Mouse (Mus musculus) embryonic facial prominence, embryonic 11.5 days (tissue): ENCODE measurements around the gene Anapc15. TPM values are rescaled to one million over a fixed set of nuclear protein-coding genes. Genes with fewer than 3 reads are reported as not detected.

Source experiments
- ATAC-seq: fragments of 200-750 bp; cut with Nextera tagmentation; replicated peaks from 2 replicates; pipeline ENCODE4 v1.8.0; 2017; ENCODE audit warnings: low read depth; ENCODE audit not compliant: insufficient number of reproducible peaks, low FRiP score, low TSS enrichment
- DNase-seq: peaks from one replicate; pipeline ENCODE4 v3.0.0-alpha.2; 2015; ENCODE audit warnings: low spot score
- H3K27ac ChIP-seq: fragments of 300-500 bp; sonication (generic); replicated peaks from 2 replicates; pipeline ENCODE4 v1.5.1; 2014; ENCODE audit warnings: mild to moderate bottlenecking, low read depth, low read length, control low read depth
- H3K27me3 ChIP-seq: fragments of 300-500 bp; sonication (generic); 2 replicates; pipeline ENCODE4 v1.6.1; 2014; ENCODE audit warnings: mild to moderate bottlenecking, low read length, moderate library complexity, mixed read lengths; ENCODE audit not compliant: control insufficient read depth, insufficient read depth
- H3K36me3 ChIP-seq: fragments of 300-500 bp; sonication (generic); replicated peaks from 2 replicates; pipeline ENCODE4 v1.6.1; 2014; ENCODE audit warnings: low read depth, mild to moderate bottlenecking, low read length, moderate library complexity, mixed read lengths; ENCODE audit not compliant: control insufficient read depth, insufficient read depth
- H3K4me1 ChIP-seq: fragments of 300-500 bp; sonication (generic); 2 replicates; pipeline ENCODE4 v1.6.1; 2014; ENCODE audit warnings: low read length, mixed read lengths; ENCODE audit not compliant: control insufficient read depth, insufficient read depth
- H3K4me2 ChIP-seq: fragments of 300-500 bp; sonication (generic); 2 replicates; pipeline ENCODE4 v1.6.1; 2014; ENCODE audit warnings: low read depth, mild to moderate bottlenecking, control low read depth, low read length, moderate library complexity
- H3K4me3 ChIP-seq: fragments of 300-500 bp; sonication (generic); 2 replicates; pipeline ENCODE4 v1.5.1; 2014; ENCODE audit warnings: low read depth, low read length, control low read depth
- H3K9ac ChIP-seq: fragments of 300-500 bp; sonication (generic); replicated peaks from 2 replicates; pipeline ENCODE4 v1.6.1; 2014; ENCODE audit warnings: mild to moderate bottlenecking, control low read depth, low read length
- H3K9me3 ChIP-seq: fragments of 300-500 bp; sonication (generic); replicated peaks from 2 replicates; pipeline ENCODE4 v1.6.1; 2016; ENCODE audit warnings: mild to moderate bottlenecking, low read length, inconsistent platforms, mixed read lengths; ENCODE audit not compliant: control insufficient read depth
- WGBS: fragments of 180-500 bp; shearing (Covaris S2); extraction: QIAGEN DNeasy Blood & Tissue Kit; methylation state at CpG from one replicate; pipeline ENCODE4 v1.1.7; 2014; 5-methylcytosine and 5-hydroxymethylcytosine counted together
- polyA plus RNA-seq: library from polyadenylated mRNA; unstranded; fragments of >200 nt; fragmentation: Nextera tagmentation; extraction: Ambion mirVana; gene quantifications from 2 replicates; pipeline ENCODE4 v1.2.1, GENCODE M21; 2014

The Anapc15 gene
- polyA plus RNA-seq, 1 experiment from 2014 or later, result 92.7 TPM

DNA sequence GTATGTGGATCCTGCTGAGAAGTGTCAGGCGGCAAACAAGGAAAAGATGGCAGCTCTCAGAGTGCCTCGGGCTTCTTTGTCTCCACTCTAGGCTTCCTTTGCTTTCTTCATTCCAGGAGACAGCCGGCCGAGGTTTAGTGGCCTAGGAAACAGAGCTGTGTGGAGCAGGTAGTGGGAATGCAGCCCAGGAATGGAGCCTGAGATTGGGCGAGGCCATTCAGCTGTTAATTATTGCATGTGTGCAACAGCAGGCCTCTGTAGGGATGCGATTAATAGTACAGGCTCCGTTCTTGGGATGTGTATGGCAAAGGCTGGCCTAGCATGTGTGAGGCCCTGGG, 5.6 kb downstream of the Anapc15 start:
- H3K4me1 ChIP-seq, result no peaks in the 10 kb centered on the region
- no peak for ATAC-seq
- no peaks in the 10 kb centered on the region for H3K36me3 ChIP-seq
- H3K4me2 ChIP-seq, result no peak overlapping the region
- DNase-seq, result no peak
- no peaks in the 10 kb centered on the region for H3K9me3 ChIP-seq
- no peak overlapping the region for H3K27ac ChIP-seq
- no peak overlapping the region; the same call in 1 of the 2 replicates for H3K9ac ChIP-seq
- H3K27me3 ChIP-seq, result no peaks in the 10 kb centered on the region
- no peak overlapping the region for H3K4me3 ChIP-seq
- WGBS, result 59% methylated on average over 7 of the region's 7 CpGs

DNA sequence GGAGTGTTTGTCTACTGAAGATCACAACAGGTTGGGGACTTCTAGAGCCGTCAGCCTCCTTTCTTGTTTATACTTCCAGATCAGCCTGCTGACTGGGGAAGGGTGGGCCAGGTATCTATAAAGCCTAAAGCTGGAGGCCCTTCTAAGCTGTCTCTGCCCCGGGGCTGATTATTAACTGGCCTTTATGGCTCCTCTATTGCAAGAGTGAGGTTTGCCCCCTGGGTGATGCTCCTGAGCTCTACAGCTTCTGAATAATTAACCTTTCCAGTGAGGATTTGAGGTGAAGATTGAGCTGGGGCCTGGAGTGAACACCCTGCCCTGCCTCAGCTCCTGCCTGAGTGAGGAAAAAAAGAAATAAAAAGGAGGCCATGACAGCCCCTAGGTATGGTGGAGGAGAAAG, 7.1 kb downstream of the Anapc15 start, which contains the start of gene Folr1:
Gene Folr1, minus strand, starts transcription at position 160 of the 400 bp plus-strand sequence.
- DNase-seq, result no peak
- no peaks in the 10 kb centered on the region for H3K36me3 ChIP-seq
- no peaks in the 10 kb centered on the region for H3K27me3 ChIP-seq
- H3K9ac ChIP-seq, result no peak within 1 kb of the TSS
- no peak within 1 kb of the TSS for H3K4me2 ChIP-seq
- H3K4me1 ChIP-seq, result no peaks in the 10 kb centered on the region
- H3K4me3 ChIP-seq, result no peak within 1 kb of the TSS
- WGBS, result 74% methylated on average over 2 of the region's 2 CpGs
- no peak for ATAC-seq
- H3K27ac ChIP-seq, result no peak within 1 kb of the TSS
- no peaks in the 10 kb centered on the region for H3K9me3 ChIP-seq

- Histone ChIP-seq H3K4me1 (no peaks in the 10 kb centered on the region), H3K9ac (no peak overlapping the region), H3K27ac (no peak overlapping the region), H3K4me3 (no peak overlapping the region), H3K4me2 (no peak overlapping the region), H3K9me3 (no peaks in the 10 kb centered on the region), H3K36me3 (no peaks in the 10 kb centered on the region), H3K27me3 (no peaks in the 10 kb centered on the region)
- ATAC-seq (no peak), DNase-seq (no peak)
- 90% methylated on average over 3 of the region's 3 CpGs for WGBS
Observed at GRCm38 (mm10) chr7:101871296-101871695, 7.8 kb downstream of the Anapc15 start.

- H3K27me3 ChIP-seq, result no peaks in the 10 kb centered on the region
Observed at GRCm38 (mm10) chr7:101875978-101876377, 12.5 kb downstream of the Anapc15 start.

DNA sequence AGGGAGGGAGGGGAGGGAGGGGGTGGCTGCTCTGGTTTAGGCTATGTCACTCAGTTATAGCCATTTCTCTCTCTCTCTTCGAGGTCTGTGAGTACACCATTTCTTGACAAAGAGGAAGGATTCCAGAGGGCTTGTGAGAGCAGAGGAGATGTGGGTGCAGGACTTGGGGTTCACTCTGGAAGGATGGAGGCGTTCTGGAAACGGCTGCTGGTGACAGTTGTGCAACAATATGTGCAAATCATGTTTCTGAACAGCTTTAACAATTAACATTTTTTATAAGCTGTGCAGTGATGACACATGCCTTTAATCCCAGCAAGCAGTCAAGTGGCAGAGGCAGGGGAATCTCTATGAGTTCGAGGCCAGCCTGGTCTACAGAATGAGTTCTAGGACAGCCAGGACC, 17.3 kb downstream of the Anapc15 start:
- 76% methylated on average over 4 of the region's 4 CpGs for WGBS
- ATAC-seq, result no peak

More at GRCm38 (mm10) chr7:101875978-101876377, 12.5 kb downstream of the Anapc15 start:
- ATAC-seq (no peak), DNase-seq (no peak)
- Histone ChIP-seq H3K4me1 (no peaks in the 10 kb centered on the region), H3K27ac (no peak overlapping the region), H3K9me3 (no peaks in the 10 kb centered on the region), H3K9ac (no peak overlapping the region), H3K4me3 (no peak overlapping the region), H3K4me2 (no peak overlapping the region), H3K36me3 (no peaks in the 10 kb centered on the region)
- WGBS, result 91% methylated on average over 1 of the region's 1 CpGs

DNA sequence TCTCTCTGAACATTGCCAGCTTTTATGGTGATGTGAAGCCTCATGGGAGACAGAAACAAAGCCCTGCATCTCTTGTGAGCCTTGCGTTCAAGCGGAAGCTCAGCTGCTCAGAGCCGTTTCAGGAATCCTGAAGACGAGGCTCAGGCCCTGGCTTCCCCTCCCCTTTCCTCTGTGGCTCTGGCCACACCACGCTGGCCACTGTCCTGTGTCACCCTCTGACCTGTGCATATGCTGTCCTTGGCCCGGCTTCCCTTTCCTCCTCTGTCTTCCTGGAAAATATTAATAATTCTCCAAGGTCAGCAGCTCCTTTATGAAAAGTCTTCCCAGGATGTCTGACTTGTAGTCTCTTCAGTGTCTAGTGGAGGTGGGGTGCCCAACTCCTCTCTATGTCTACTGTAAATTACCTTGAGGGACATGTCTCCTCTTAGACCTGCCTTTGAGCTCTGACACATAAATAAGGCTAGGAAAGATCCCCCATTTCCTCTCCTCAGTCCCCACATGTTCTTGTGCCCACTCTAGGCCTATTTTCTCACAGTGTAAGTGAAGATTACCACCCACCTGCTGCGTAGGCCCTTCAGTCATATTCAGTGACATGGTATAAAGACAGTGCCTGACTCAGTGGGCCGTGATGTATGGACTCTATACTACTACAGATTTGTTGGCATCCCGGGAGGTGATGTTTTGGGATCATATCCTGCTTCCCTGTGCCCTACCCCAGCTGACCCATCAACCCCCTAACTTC, 19.1 kb downstream of the Anapc15 start:
- no peak overlapping the region for H3K27ac ChIP-seq
- H3K9ac ChIP-seq, result peak overlapping the region; percentile 13; the same call in 1 of the 2 replicates
- ATAC-seq, result no peak

More for the DNA sequence above, 17.3 kb downstream of the Anapc15 start:
- H3K4me1 ChIP-seq, result no peaks in the 10 kb centered on the region
- no peak overlapping the region for H3K4me3 ChIP-seq
- H3K36me3 ChIP-seq, result no peaks in the 10 kb centered on the region
- no peak for DNase-seq
- no peak overlapping the region for H3K4me2 ChIP-seq
- no peak overlapping the region for H3K27ac ChIP-seq
- H3K9ac ChIP-seq, result no peak overlapping the region
- H3K9me3 ChIP-seq, result no peaks in the 10 kb centered on the region
- no peaks in the 10 kb centered on the region for H3K27me3 ChIP-seq

DNA sequence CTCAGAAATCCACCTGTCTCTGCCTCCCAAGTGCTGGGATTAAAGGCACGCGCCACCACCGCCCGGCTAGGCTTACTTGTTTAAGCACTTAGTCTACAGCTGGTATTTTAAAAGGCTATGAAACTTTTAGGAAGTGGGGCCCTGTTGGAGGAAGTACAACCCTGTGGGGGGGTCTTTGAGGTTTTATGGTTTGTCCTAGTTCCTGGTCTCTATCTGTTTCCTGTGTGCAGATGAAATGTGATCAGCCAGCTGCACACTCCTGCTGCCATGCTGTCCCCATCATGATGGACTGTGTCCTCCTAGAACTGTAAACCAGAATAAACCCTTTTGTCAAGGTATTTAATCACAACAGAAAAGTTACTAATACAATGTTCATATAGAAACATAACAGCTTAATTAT, 20.6 kb downstream of the Anapc15 start:
- no peak overlapping the region for H3K27ac ChIP-seq
- H3K9ac ChIP-seq, result no peak overlapping the region
- 95% methylated on average over 4 of the region's 4 CpGs for WGBS
- H3K9me3 ChIP-seq, result no peaks in the 10 kb centered on the region
- H3K4me2 ChIP-seq, result no peak overlapping the region
- no peak overlapping the region for H3K4me3 ChIP-seq
- ATAC-seq, result no peak
- H3K4me1 ChIP-seq, result no peaks in the 10 kb centered on the region
- no peaks in the 10 kb centered on the region for H3K27me3 ChIP-seq
- no peak for DNase-seq
- no peaks in the 10 kb centered on the region for H3K36me3 ChIP-seq

More for the DNA sequence above, 19.1 kb downstream of the Anapc15 start:
- no peaks in the 10 kb centered on the region for H3K4me1 ChIP-seq
- no peak overlapping the region for H3K4me3 ChIP-seq
- no peaks in the 10 kb centered on the region for H3K9me3 ChIP-seq
- no peak for DNase-seq
- H3K4me2 ChIP-seq, result no peak overlapping the region
- 68% methylated on average over 9 of the region's 9 CpGs for WGBS
- no peaks in the 10 kb centered on the region for H3K36me3 ChIP-seq
- H3K27me3 ChIP-seq, result no peaks in the 10 kb centered on the region

GRCm38 (mm10) chr7:101886274-101886673, 22.8 kb downstream of the Anapc15 start:
- ATAC-seq (no peak), DNase-seq (no peak)
- Histone ChIP-seq H3K4me2 (no peak overlapping the region), H3K36me3 (no peaks in the 10 kb centered on the region), H3K9ac (no peak overlapping the region), H3K4me1 (no peaks in the 10 kb centered on the region), H3K27ac (no peak overlapping the region), H3K27me3 (no peaks in the 10 kb centered on the region), H3K9me3 (no peaks in the 10 kb centered on the region), H3K4me3 (no peak overlapping the region)
- WGBS, result 82% methylated on average over 6 of the region's 6 CpGs
